Mouse (Mus musculus) testis, adult 2 months (tissue): ENCODE measurements around the gene Arhgap31. TPM values are rescaled to one million over a fixed set of nuclear protein-coding genes. Genes with fewer than 3 reads are reported as not detected.

ENCODE experiments used
- H3K27ac ChIP-seq: fragments of 200-500 bp; 2 replicates; pipeline ENCODE4 v1.5.1; 2012; ENCODE audit warnings: low read depth, low read length; ENCODE audit not compliant: control insufficient read depth, insufficient read depth
- H3K27me3 ChIP-seq: fragments of 200-500 bp; 2 replicates; pipeline ENCODE4 v1.6.1; 2012; ENCODE audit warnings: mild to moderate bottlenecking, low read length, moderate library complexity; ENCODE audit not compliant: control insufficient read depth, insufficient read depth
- H3K36me3 ChIP-seq: fragments of 200-500 bp; 2 replicates; pipeline ENCODE4 v1.6.1; 2012; ENCODE audit warnings: mild to moderate bottlenecking, low read length; ENCODE audit not compliant: control insufficient read depth, insufficient read depth
- H3K4me1 ChIP-seq: fragments of 200-500 bp; 2 replicates; pipeline ENCODE4 v1.6.1; 2012; ENCODE audit warnings: low read length; ENCODE audit not compliant: control insufficient read depth, insufficient read depth
- H3K4me3 ChIP-seq: fragments of 200-500 bp; 2 replicates; pipeline ENCODE4 v1.5.1; 2012; ENCODE audit warnings: low read depth, mild to moderate bottlenecking, low read length, moderate library complexity, mixed read lengths; ENCODE audit not compliant: control insufficient read depth
- CTCF ChIP-seq: fragments of 200-500 bp; IDR thresholded peaks from 2 replicates; pipeline ENCODE4 v1.5.1; 2012; ENCODE audit warnings: low read depth, mild to moderate bottlenecking, inconsistent platforms, low read length, moderate library complexity; ENCODE audit not compliant: control insufficient read depth, insufficient read depth, insufficient replicate concordance
- POLR2A ChIP-seq: fragments of 200-500 bp; IDR thresholded peaks from 2 replicates; pipeline ENCODE4 v1.6.1; 2012; ENCODE audit warnings: low read depth, mild to moderate bottlenecking, inconsistent platforms, low read length, moderate library complexity; ENCODE audit not compliant: control insufficient read depth
- polyA plus RNA-seq: library from polyadenylated mRNA; depleted of rRNA; stranded (reverse); fragments of >200 nt; gene quantifications from 2 replicates; pipeline ENCODE4 v1.2.3, GENCODE M21; 2012

Gene Arhgap31
- polyA plus RNA-seq, 1 experiment: 2.6 TPM

- no peak overlapping the region for H3K4me3 ChIP-seq
- H3K27ac ChIP-seq: no peak overlapping the region
- no peaks in the 10 kb centered on the region for H3K27me3 ChIP-seq
- H3K4me1 ChIP-seq: peaks cover 2% of the 10 kb centered on the region; the same call in 1 of the 2 replicates
- no peaks in the 10 kb centered on the region for H3K36me3 ChIP-seq
- TF ChIP-seq POLR2A: no peak
- no peak for TF ChIP-seq CTCF
Measured at GRCm38 (mm10) chr16:38695557-38695956, 17.5 kb downstream of the Arhgap31 start.

DNA sequence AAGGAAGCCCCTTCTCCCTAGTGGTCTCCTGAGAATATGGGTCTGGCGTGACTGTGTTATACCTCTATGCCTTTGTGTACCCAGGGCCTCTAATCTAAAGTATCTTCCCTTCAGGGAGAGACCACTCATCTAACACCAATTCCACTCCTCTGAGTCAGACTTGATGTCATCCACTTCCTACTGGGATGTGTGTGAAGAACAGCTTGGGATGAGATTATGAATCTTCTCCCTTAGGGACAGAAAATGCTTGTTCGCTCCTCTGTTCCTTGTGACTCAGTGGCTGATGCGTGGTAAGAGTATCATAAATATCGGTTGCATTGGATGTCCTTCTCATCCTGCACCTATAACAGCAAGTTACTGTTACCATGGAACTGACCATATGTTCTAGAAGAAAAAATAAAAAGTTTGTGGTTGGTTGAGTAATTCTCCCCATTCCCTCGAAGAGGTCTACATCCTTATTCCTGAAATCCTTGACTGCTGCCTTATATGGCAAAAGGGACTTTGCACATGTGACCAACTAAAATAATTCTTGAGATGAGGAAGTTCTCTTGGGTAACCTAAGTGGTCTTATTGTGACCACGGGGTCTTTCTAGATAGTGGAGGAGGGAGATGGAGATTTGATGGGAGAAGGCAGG, 18.1 kb downstream of the Arhgap31 start:
- Histone ChIP-seq H3K4me3 (no peak overlapping the region), H3K36me3 (no peaks in the 10 kb centered on the region)

GRCm38 (mm10) chr16:38690501-38690900, 22.6 kb downstream of the Arhgap31 start:
- no peaks in the 10 kb centered on the region for H3K4me1 ChIP-seq
- no peak for TF ChIP-seq CTCF
- no peak for TF ChIP-seq POLR2A
- no peaks in the 10 kb centered on the region for H3K36me3 ChIP-seq
- H3K27me3 ChIP-seq: no peaks in the 10 kb centered on the region
- H3K27ac ChIP-seq: no peak overlapping the region
- H3K4me3 ChIP-seq: no peak overlapping the region

More for the DNA sequence above, 18.1 kb downstream of the Arhgap31 start:
- H3K27ac ChIP-seq: no peak overlapping the region
- TF ChIP-seq CTCF (no peak), POLR2A (no peak)
- H3K27me3 ChIP-seq: no peaks in the 10 kb centered on the region
- H3K4me1 ChIP-seq: no peaks in the 10 kb centered on the region

DNA sequence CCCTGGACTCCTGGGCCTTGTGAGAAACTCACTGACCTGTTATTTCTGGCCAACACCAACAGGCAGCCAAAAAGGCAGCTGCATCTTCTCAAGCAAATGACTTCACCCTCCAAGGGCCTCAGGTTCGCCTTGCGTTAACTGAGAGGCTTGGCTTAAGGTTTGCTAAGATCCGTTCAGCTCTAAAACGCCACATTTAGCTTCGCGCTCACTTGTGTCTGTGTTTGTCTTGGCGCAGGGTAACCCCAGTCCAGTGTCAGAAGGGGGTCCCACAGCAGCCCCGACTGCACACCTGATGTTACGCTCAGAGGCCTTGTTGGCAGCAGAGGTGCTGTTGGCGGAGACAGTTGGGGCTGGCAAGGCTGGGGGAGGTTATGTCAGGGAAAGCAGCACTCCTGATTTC, 23.3 kb downstream of the Arhgap31 start:
- TF ChIP-seq POLR2A (no peak), CTCF (no peak)

GRCm38 (mm10) chr16:38688531-38689264, 24.4 kb downstream of the Arhgap31 start:
- Histone ChIP-seq H3K4me3 (no peak overlapping the region), H3K4me1 (no peaks in the 10 kb centered on the region), H3K36me3 (no peaks in the 10 kb centered on the region), H3K27me3 (no peaks in the 10 kb centered on the region), H3K27ac (no peak overlapping the region)
- TF ChIP-seq POLR2A: no peak
- no peak for TF ChIP-seq CTCF

More for the DNA sequence above, 23.3 kb downstream of the Arhgap31 start:
- Histone ChIP-seq H3K4me1 (no peaks in the 10 kb centered on the region), H3K27me3 (no peaks in the 10 kb centered on the region), H3K27ac (no peak overlapping the region), H3K36me3 (no peaks in the 10 kb centered on the region), H3K4me3 (no peak overlapping the region)

GRCm38 (mm10) chr16:38687673-38688072, 25.4 kb downstream of the Arhgap31 start:
- Histone ChIP-seq H3K4me3 (no peak overlapping the region), H3K36me3 (no peaks in the 10 kb centered on the region), H3K4me1 (no peaks in the 10 kb centered on the region), H3K27ac (no peak overlapping the region), H3K27me3 (no peaks in the 10 kb centered on the region)
- no peak for TF ChIP-seq CTCF

DNA sequence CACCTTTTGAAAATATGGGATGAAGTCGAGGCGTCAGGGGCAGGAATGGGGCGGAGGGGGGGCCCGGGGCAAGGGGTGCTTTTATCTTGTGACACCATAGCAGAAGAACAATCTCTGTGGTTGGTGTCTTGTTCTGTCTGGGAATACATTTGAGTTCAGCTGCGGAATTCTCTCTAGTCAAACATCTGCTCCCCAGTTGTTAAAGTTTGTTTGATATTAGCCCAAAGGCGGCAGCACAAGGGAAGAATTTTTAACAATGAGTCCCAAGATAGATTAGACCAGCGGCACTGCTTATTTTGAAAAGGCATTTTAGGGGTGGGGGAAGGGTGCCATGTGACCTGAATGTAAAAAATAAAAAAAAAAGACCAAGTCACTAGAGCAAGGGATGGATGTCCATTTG, 30.0 kb downstream of the Arhgap31 start:
- no peaks in the 10 kb centered on the region for H3K36me3 ChIP-seq
- no peaks in the 10 kb centered on the region for H3K27me3 ChIP-seq
- peaks cover 9% of the 10 kb centered on the region for H3K4me1 ChIP-seq
- no peak overlapping the region for H3K27ac ChIP-seq
- TF ChIP-seq CTCF (no peak), POLR2A (no peak)
- no peak overlapping the region for H3K4me3 ChIP-seq

GRCm38 (mm10) chr16:38681313-38681712, 31.8 kb downstream of the Arhgap31 start:
- Histone ChIP-seq H3K36me3 (no peaks in the 10 kb centered on the region), H3K4me1 (peaks cover 9% of the 10 kb centered on the region), H3K27ac (no peak overlapping the region), H3K4me3 (no peak overlapping the region), H3K27me3 (no peaks in the 10 kb centered on the region)
- no peak for TF ChIP-seq POLR2A
- TF ChIP-seq CTCF: no peak
